Comparison of ENCODE assay signal across 8 mouse cellular contexts in the genomic region with DNA sequence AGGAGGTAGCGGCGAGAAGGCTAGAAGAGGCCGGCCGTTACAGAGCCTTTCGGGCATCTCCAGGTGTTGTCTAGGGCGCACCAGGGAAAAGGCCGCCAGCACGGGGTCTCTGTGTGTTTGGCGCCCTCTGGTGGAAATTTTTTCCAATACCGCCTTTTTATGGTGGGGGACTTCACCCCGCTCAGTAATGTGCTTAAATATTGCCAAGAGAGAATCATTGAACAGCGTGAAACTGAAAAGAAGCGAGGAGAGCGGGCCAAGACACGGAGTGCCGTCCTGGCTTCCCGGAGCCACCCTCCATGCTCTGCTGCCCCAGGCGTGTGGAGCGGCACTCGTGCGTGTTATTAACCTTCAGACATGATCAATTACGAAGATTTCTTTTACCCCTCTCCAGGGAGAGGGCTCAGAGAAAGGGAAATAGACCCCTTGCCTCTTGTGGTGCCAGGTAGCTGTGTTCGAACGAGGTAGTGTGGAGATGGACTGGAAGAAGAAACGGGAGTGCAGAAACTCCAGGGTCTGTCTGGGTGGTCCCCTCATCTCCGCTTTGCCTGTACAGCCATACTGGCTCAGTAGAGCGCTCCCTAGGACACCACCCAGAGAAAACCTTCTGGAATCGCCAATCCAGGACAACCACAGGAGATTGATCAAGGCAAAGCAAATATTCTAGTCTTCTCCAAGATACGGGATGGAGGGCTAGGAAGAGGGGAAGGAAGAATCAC. TPM values are rescaled to one million over a fixed set of nuclear protein-coding genes. Genes with fewer than 3 reads are reported as not detected.
DNase-seq lines count a peak whose midpoint lies in the region; ATAC-seq and TF ChIP-seq lines count a peak whose summit lies in the region.

No protein-coding gene starts in this region.

- peak overlapping the region; percentile 23 for H3K4me2 ChIP-seq in embryonic facial prominence, embryonic 15.5 days (replicated peaks)
- H3K4me2 ChIP-seq in hindbrain, embryonic 14.5 days (replicated peaks) = peak overlapping the region; percentile 65
- peak overlapping the region; percentile 30; the same call in 1 of the 2 replicates for H3K4me2 ChIP-seq in limb, embryonic 12.5 days

- no peaks in the 10 kb centered on the region for H3K36me3 ChIP-seq in embryonic facial prominence, embryonic 15.5 days
- no peaks in the 10 kb centered on the region for H3K36me3 ChIP-seq in hindbrain, embryonic 14.5 days (replicated peaks; ENCODE audit: control insufficient read depth, insufficient read depth)
- H3K36me3 ChIP-seq in limb, embryonic 12.5 days = no peaks in the 10 kb centered on the region

- TF ChIP-seq CTCF in layer of hippocampus, adult 2 months (conservative IDR thresholded peaks at IDR 0.05) = peak; percentile 85

- DNase-seq in layer of hippocampus, adult 2 months (ENCODE audit: low spot score in 2 of 2) = peak; percentile 60 to 82
- no peak for DNase-seq in layer of hippocampus, adult 9-10 months (ENCODE audit: low spot score)
- peak; percentile 87 for DNase-seq in ZHBTc4 (ENCODE audit: low read depth, low spot score)
- DNase-seq in hindbrain, embryonic 14.5 days (ENCODE audit: low spot score) = peak; percentile 88
- peak; percentile 43 for DNase-seq in naive thymus-derived CD4-positive, alpha-beta T cell, adult 2 months (ENCODE audit: low read depth)
- DNase-seq in thymus, postnatal 36 days = peak; percentile 30 to 47

- H3K27me3 ChIP-seq in embryonic facial prominence, embryonic 15.5 days = peaks cover 77% of the 10 kb centered on the region
- peaks cover 69% of the 10 kb centered on the region for H3K27me3 ChIP-seq in hindbrain, embryonic 14.5 days (ENCODE audit: control insufficient read depth, insufficient read depth, low read length)
- peaks cover 91% of the 10 kb centered on the region for H3K27me3 ChIP-seq in limb, embryonic 12.5 days

- ATAC-seq in embryonic facial prominence, embryonic 15.5 days (ENCODE audit: insufficient number of reproducible peaks, low FRiP score, low TSS enrichment, low read depth) = no peak
- ATAC-seq in hindbrain, embryonic 14.5 days (ENCODE audit: low FRiP score) = peak; percentile 69
- no peak for ATAC-seq in limb, embryonic 12.5 days (ENCODE audit: insufficient number of reproducible peaks, insufficient read depth, low FRiP score, low TSS enrichment, low read depth)

- peaks cover 51% of the 10 kb centered on the region for H3K4me1 ChIP-seq in embryonic facial prominence, embryonic 15.5 days
- H3K4me1 ChIP-seq in hindbrain, embryonic 14.5 days (replicated peaks; ENCODE audit: control insufficient read depth, insufficient read depth, low read length) = peaks cover under 1% of the 10 kb centered on the region; the same call in 1 of the 2 replicates
- H3K4me1 ChIP-seq in limb, embryonic 12.5 days (replicated peaks) = peaks cover 38% of the 10 kb centered on the region

- WGBS in embryonic facial prominence, embryonic 15.5 days = under 1% methylated on average over 29 of the region's 29 CpGs
- WGBS in hindbrain, embryonic 14.5 days = under 1% methylated on average over 29 of the region's 29 CpGs
- under 1% methylated on average over 29 of the region's 29 CpGs for WGBS in limb, embryonic 12.5 days

- no peak overlapping the region for H3K9ac ChIP-seq in embryonic facial prominence, embryonic 15.5 days
- peak overlapping the region; percentile 80 for H3K9ac ChIP-seq in hindbrain, embryonic 14.5 days
- no peak overlapping the region for H3K9ac ChIP-seq in limb, embryonic 12.5 days (replicated peaks)

- peak overlapping the region; percentile 91 for H3K27ac ChIP-seq in layer of hippocampus, adult 2 months
- no peak overlapping the region for H3K27ac ChIP-seq in embryonic facial prominence, embryonic 15.5 days (replicated peaks)
- H3K27ac ChIP-seq in hindbrain, embryonic 14.5 days = peak overlapping the region; percentile 95
- no peak overlapping the region for H3K27ac ChIP-seq in limb, embryonic 12.5 days

- H3K9me3 ChIP-seq in embryonic facial prominence, embryonic 15.5 days (replicated peaks) = no peaks in the 10 kb centered on the region
- H3K9me3 ChIP-seq in hindbrain, embryonic 14.5 days (ENCODE audit: control insufficient read depth, low read length) = no peaks in the 10 kb centered on the region
- no peaks in the 10 kb centered on the region for H3K9me3 ChIP-seq in limb, embryonic 12.5 days

- H3K4me3 ChIP-seq in layer of hippocampus, adult 2 months = peak overlapping the region; percentile 61
- 0 out of 2 replicates have a peak overlapping the region, but pooled peaks have one; percentile 10 for H3K4me3 ChIP-seq in embryonic facial prominence, embryonic 15.5 days (replicated peaks)
- peak overlapping the region; percentile 55 for H3K4me3 ChIP-seq in hindbrain, embryonic 14.5 days (replicated peaks; ENCODE audit: low read length)
- 0 out of 2 replicates have a peak overlapping the region, but pooled peaks have one; percentile 9 for H3K4me3 ChIP-seq in limb, embryonic 12.5 days (replicated peaks)

RNA-seq across cellular contexts. Expression of a gene that starts 8.4 kb away (rescaled TPM):
- total RNA-seq in layer of hippocampus, adult 2 months (2021) = 100 to 1,000 TPM; 343 to 384 TPM
- polyA plus RNA-seq in embryonic facial prominence, embryonic 15.5 days (2015; fragmentation: Nextera tagmentation; extraction: Ambion mirVana) = 0.71 and 0.81 TPM in 2 replicates
- 89.8 and 119 TPM in 2 replicates for polyA plus RNA-seq in hindbrain, embryonic 14.5 days (2014; fragmentation: Nextera tagmentation; extraction: Ambion mirVana)
- polyA plus RNA-seq in limb, embryonic 12.5 days (2016; fragmentation: Nextera tagmentation; extraction: Ambion mirVana) = 0.28 and 0.33 TPM in 2 replicates

RNA-seq across cellular contexts. Expression of a gene that starts 52.6 kb away (rescaled TPM):
- under 1 TPM in 1 of 2 experiments, not detected in 1; 0.39 TPM for total RNA-seq in layer of hippocampus, adult 2 months (2021)
- 7.2 and 11.0 TPM in 2 replicates for polyA plus RNA-seq in embryonic facial prominence, embryonic 15.5 days (2015; fragmentation: Nextera tagmentation; extraction: Ambion mirVana)
- polyA plus RNA-seq in hindbrain, embryonic 14.5 days (2014; fragmentation: Nextera tagmentation; extraction: Ambion mirVana) = 1.9 and 3.8 TPM in 2 replicates
- 0.38 and 0.93 TPM in 2 replicates for polyA plus RNA-seq in limb, embryonic 12.5 days (2016; fragmentation: Nextera tagmentation; extraction: Ambion mirVana)

Comparison
In these comparisons a context has a peak if more than half of its experiments do, and no peak if none do; other contexts are left out.
1. H3K27ac ChIP-seq: peak in layer of hippocampus, adult 2 months (single experiment) and hindbrain, embryonic 14.5 days (single experiment); none in embryonic facial prominence, embryonic 15.5 days (single experiment) and limb, embryonic 12.5 days (single experiment).
2. H3K4me3 ChIP-seq: peak in every context shown above with its lines; median percentile 61 in layer of hippocampus, adult 2 months; 55 in hindbrain, embryonic 14.5 days; 10 in embryonic facial prominence, embryonic 15.5 days; 9 in limb, embryonic 12.5 days.
3. RNA of a gene that starts 8.4 kb away (polyA plus RNA-seq): 89.8 to 119 TPM in hindbrain, embryonic 14.5 days; 0.71 to 0.81 TPM in embryonic facial prominence, embryonic 15.5 days and 0.28 to 0.33 TPM in limb, embryonic 12.5 days; every median in the first group is over 10 times any median in the second.
4. Peak in every context shown above with its lines, with median percentiles within 50 percentile points of each other: H3K4me2 ChIP-seq.